9 mouse cellular contexts compared by ENCODE assay signal in genomic region chr13:74026215-74026614, GRCm38 (mm10). TPM values are rescaled to one million over a fixed set of nuclear protein-coding genes. Genes with fewer than 3 reads are reported as not detected.
DNase-seq lines count a peak whose midpoint lies in the region; ATAC-seq and TF ChIP-seq lines count a peak whose summit lies in the region.
"Had no signal": no experiment of that assay in that cellular context is flagged by ENCODE, and none has a peak within 500 bp of the region (broad histone marks: within the 10 kb centered on the region; RNA-seq: fewer than 3 reads in every experiment).

No protein-coding gene starts in this region.

- H3K4me1 ChIP-seq in MEL (ENCODE audit: control insufficient read depth in 1 of 2, insufficient read depth in 2 of 2, low read length in 2 of 2): no peaks in the 10 kb centered on the region
- peaks cover 6% of the 10 kb centered on the region; the same call in 1 of the 2 replicates for H3K4me1 ChIP-seq in cortical plate, adult 2 months (ENCODE audit: control insufficient read depth, insufficient read depth, low read length)
- H3K4me1 ChIP-seq in heart, postnatal 0 days (ENCODE audit: control insufficient read depth, insufficient read depth): peaks cover 18% of the 10 kb centered on the region

- ATAC-seq in heart, postnatal 0 days (ENCODE audit: insufficient read depth, low read depth): peak; percentile 76
- ATAC-seq in megakaryocyte-erythroid progenitor cell, adult 5-6 weeks (replicated peaks; ENCODE audit: low FRiP score, low TSS enrichment, poor library complexity, severe bottlenecking): peak; percentile 74

- peak; percentile 56 for TF ChIP-seq RAD21 in MEL (IDR thresholded peaks at IDR 0.05; ENCODE audit: low read depth, low read length)

- DNase-seq in layer of hippocampus, adult 2 months (ENCODE audit: low spot score in 2 of 2): no peak
- DNase-seq in layer of hippocampus, adult 11-12 months (ENCODE audit: low spot score): no peak
- peak; percentile 57 for DNase-seq in MEL (ENCODE audit: low read depth, low spot score)
- DNase-seq in heart, postnatal 0 days (ENCODE audit: low spot score): peak; percentile 67
- peak; percentile 53 for DNase-seq in kidney, postnatal 14 days
- peak; percentile 31 for DNase-seq in thymus, postnatal 4 days

- H3K9ac ChIP-seq in MEL (ENCODE audit: control insufficient read depth, low read depth, low read length, poor library complexity, severe bottlenecking): no peak overlapping the region
- no peak overlapping the region for H3K9ac ChIP-seq in heart, postnatal 0 days (replicated peaks; ENCODE audit: low read depth, low read length)
- H3K9ac ChIP-seq: limb, embryonic 15.5 days had no signal

- TF ChIP-seq CTCF in layer of hippocampus, adult 2 months (conservative IDR thresholded peaks at IDR 0.05): peak; percentile 85
- peak; percentile 52 to 70 (median 60) for TF ChIP-seq CTCF in MEL (IDR thresholded peaks at IDR 0.05 in 2 of 3, conservative IDR thresholded peaks at IDR 0.05 in 1 of 3; ENCODE audit: control insufficient read depth in 1 of 3, insufficient read depth in 1 of 3, low read depth in 2 of 3, low read length in 3 of 3, poor library complexity in 1 of 3, severe bottlenecking in 1 of 3)
- peak; percentile 58 for TF ChIP-seq CTCF in cortical plate, adult 2 months (IDR thresholded peaks at IDR 0.05; ENCODE audit: extremely low read depth, insufficient read depth, low read length)
- TF ChIP-seq CTCF in heart, postnatal 0 days (IDR thresholded peaks at IDR 0.05; ENCODE audit: low read depth): peak; percentile 80

- no peak for TF ChIP-seq EP300 in MEL (IDR thresholded peaks at IDR 0.05; ENCODE audit: low read depth in 1 of 2, low read length in 2 of 2)
- TF ChIP-seq EP300 in heart, postnatal 0 days (IDR thresholded peaks at IDR 0.05; ENCODE audit: low read depth): no peak

- peak overlapping the region; percentile 83 for H3K27ac ChIP-seq in layer of hippocampus, adult 2 months
- H3K27ac ChIP-seq in MEL (ENCODE audit: control insufficient read depth, low read depth, low read length): no peak overlapping the region
- peak overlapping the region; percentile 90 for H3K27ac ChIP-seq in cortical plate, adult 2 months (ENCODE audit: insufficient read depth, low read length)
- peak overlapping the region; percentile 66 for H3K27ac ChIP-seq in heart, postnatal 0 days (ENCODE audit: low read depth)

- H3K4me3 ChIP-seq in layer of hippocampus, adult 2 months: no peak overlapping the region
- no peak overlapping the region for H3K4me3 ChIP-seq in MEL (ENCODE audit: control insufficient read depth in 1 of 2, insufficient read depth in 1 of 2, low read depth in 2 of 2, low read length in 2 of 2)
- no peak overlapping the region for H3K4me3 ChIP-seq in cortical plate, adult 2 months (ENCODE audit: insufficient read depth, low read length)
- no peak overlapping the region for H3K4me3 ChIP-seq in heart, postnatal 0 days (ENCODE audit: low read depth, low read length)
- H3K4me3 ChIP-seq: limb, embryonic 15.5 days had no signal

- no peaks in the 10 kb centered on the region for H3K79me2 ChIP-seq in MEL (ENCODE audit: control insufficient read depth, insufficient read depth, low read length, poor library complexity)

- WGBS in heart, postnatal 0 days: 17% methylated on average over 2 of the region's 2 CpGs

- H3K9me3 ChIP-seq in MEL (replicated peaks; ENCODE audit: insufficient read depth, low read length): no peaks in the 10 kb centered on the region
- no peaks in the 10 kb centered on the region for H3K9me3 ChIP-seq in heart, postnatal 0 days (replicated peaks; ENCODE audit: control insufficient read depth, low read length)
- H3K9me3 ChIP-seq: limb, embryonic 15.5 days had no signal

- H3K36me3 ChIP-seq in MEL (ENCODE audit: control insufficient read depth in 1 of 2, insufficient read depth in 2 of 2, low read length in 2 of 2): no peaks in the 10 kb centered on the region
- H3K36me3 ChIP-seq in heart, postnatal 0 days (replicated peaks; ENCODE audit: control insufficient read depth, insufficient read depth, low read length): peaks cover 11% of the 10 kb centered on the region
- H3K36me3 ChIP-seq: limb, embryonic 15.5 days had no signal

- no peak for TF ChIP-seq POLR2A in MEL (IDR thresholded peaks at IDR 0.05; ENCODE audit: control insufficient read depth in 1 of 2, insufficient read depth in 1 of 2, low read depth in 1 of 2, low read length in 2 of 2, poor library complexity in 1 of 2)
- no peak for TF ChIP-seq POLR2A in cortical plate, adult 2 months (IDR thresholded peaks at IDR 0.05; ENCODE audit: extremely low read depth, insufficient read depth, low read length)

- no peaks in the 10 kb centered on the region for H3K27me3 ChIP-seq in MEL (ENCODE audit: control insufficient read depth in 1 of 2, insufficient read depth in 2 of 2, low read length in 2 of 2)
- no peaks in the 10 kb centered on the region for H3K27me3 ChIP-seq in heart, postnatal 0 days (ENCODE audit: control insufficient read depth, insufficient read depth, low read length)
- H3K27me3 ChIP-seq: limb, embryonic 15.5 days had no signal

- no peak overlapping the region for H3K4me2 ChIP-seq in heart, postnatal 0 days (ENCODE audit: low read depth, low read length)
- H3K4me2 ChIP-seq: limb, embryonic 15.5 days had no signal

TF ChIP-seq in MEL, 35 proteins besides CTCF, POLR2A, EP300 and RAD21:
- TF ChIP-seq USF2 (IDR thresholded peaks at IDR 0.05; ENCODE audit: borderline replicate concordance in 1 of 2, insufficient read depth in 1 of 2, low read depth in 1 of 2, low read length in 2 of 2) (no peak), MYC (IDR thresholded peaks at IDR 0.05; ENCODE audit: low read depth, low read length) (no peak), ZNF384 (IDR thresholded peaks at IDR 0.05; ENCODE audit: low read depth, low read length) (no peak), SMC3 (IDR thresholded peaks at IDR 0.05; ENCODE audit: low read depth, low read length) (peak; percentile 83), ZC3H11A (IDR thresholded peaks at IDR 0.05; ENCODE audit: low read depth, low read length) (peak; percentile 10; the same call in 1 of the 2 replicates), TAL1 (IDR thresholded peaks at IDR 0.05; ENCODE audit: low read length) (no peak)
TF ChIP-seq in MEL: peak in this region for 2.

RNA-seq across cellular contexts. Expression of gene Tppp, which starts 17.0 kb away (rescaled TPM):
- total RNA-seq in layer of hippocampus, adult 2 months (2021): 100 to 1,000 TPM; 267 to 277 TPM
- total RNA-seq in MEL (2012; rRNA removed): not detected in 2 replicates
- polyA plus RNA-seq in MEL (2012; ENCODE audit: insufficient read depth in 1 of 2, insufficient read length in 2 of 2, low read depth in 1 of 2, low replicate concordance in 2 of 2, missing spikeins in 1 of 2): under 1 TPM in 1 of 2 experiments, not detected in 1; 0.04 TPM
- polyA plus RNA-seq in cortical plate, adult 2 months (2012; rRNA removed): 366 and 382 TPM in 2 replicates
- total RNA-seq in heart, postnatal 0 days (2014; rRNA removed; ENCODE audit: low replicate concordance): 12.6 and 16.9 TPM in 2 replicates
- polyA plus RNA-seq in heart, postnatal 0 days (2015; fragmentation: Nextera tagmentation; extraction: Ambion mirVana): 4.2 and 5.8 TPM in 2 replicates
- total RNA-seq in megakaryocyte-erythroid progenitor cell, adult 5-6 weeks (2014; fragmentation: Nextera tagmentation): 0.63 and 5.7 TPM in 2 replicates
- 0.15 and 0.66 TPM in 2 replicates for total RNA-seq in megakaryocyte-erythroid progenitor cell, adult 5-6 weeks (2017)

RNA-seq across cellular contexts. Expression of gene Cep72, which starts 35.9 kb away (rescaled TPM):
- 1 to 10 TPM in 1 of 2 experiments, under 1 TPM in 1; 0.87 to 2.7 TPM for total RNA-seq in layer of hippocampus, adult 2 months (2021)
- total RNA-seq in MEL (2012; rRNA removed): 2.2 and 3.9 TPM in 2 replicates
- polyA plus RNA-seq in MEL (2012; ENCODE audit: insufficient read depth in 1 of 2, insufficient read length in 2 of 2, low read depth in 1 of 2, low replicate concordance in 2 of 2, missing spikeins in 1 of 2): 1 to 10 TPM in 1 of 2 experiments, not detected in 1; 7.0 TPM
- 1.7 and 1.9 TPM in 2 replicates for polyA plus RNA-seq in cortical plate, adult 2 months (2012; rRNA removed)
- total RNA-seq in heart, postnatal 0 days (2014; rRNA removed; ENCODE audit: low replicate concordance): 3.9 and 5.5 TPM in 2 replicates
- 4.5 and 4.8 TPM in 2 replicates for polyA plus RNA-seq in heart, postnatal 0 days (2015; fragmentation: Nextera tagmentation; extraction: Ambion mirVana)
- 12.3 and 12.5 TPM in 2 replicates for total RNA-seq in megakaryocyte-erythroid progenitor cell, adult 5-6 weeks (2014; fragmentation: Nextera tagmentation)
- total RNA-seq in megakaryocyte-erythroid progenitor cell, adult 5-6 weeks (2017): 6.5 and 6.7 TPM in 2 replicates

Comparison
In these comparisons a context has a peak if more than half of its experiments do, and no peak if none do; other contexts are left out.
1. DNase-seq: peak in MEL (single experiment), heart, postnatal 0 days (single experiment), kidney, postnatal 14 days (single experiment) and thymus, postnatal 4 days (single experiment); none in layer of hippocampus, adult 2 months (0 of 2) and layer of hippocampus, adult 11-12 months (single experiment).
2. RNA of gene Tppp, which starts 17.0 kb away (total RNA-seq): 267 to 277 TPM in layer of hippocampus, adult 2 months; 12.6 to 16.9 TPM in heart, postnatal 0 days, 0.15 to 5.7 TPM in megakaryocyte-erythroid progenitor cell, adult 5-6 weeks and not detected in MEL; every median in the first group is over 10 times any median in the second.
3. Peak in every context shown above with its lines, with median percentiles within 50 percentile points of each other: CTCF ChIP-seq.